Mouse (Mus musculus) liver, embryonic 12.5 days (tissue): ENCODE data around the gene 1700013H16Rik. TPM values are rescaled to one million over a fixed set of nuclear protein-coding genes. Genes with fewer than 3 reads are reported as not detected.
A peak's percentile ranks its signal among the peaks of the same experiment; 100 is the strongest.
"Not testable (repeated sequence)": the region's sequence is repeated elsewhere in the genome, so short reads cannot be mapped to it uniquely, and the experiment has no call there.

Experiments
- ATAC-seq: fragments of 200-750 bp; cut with Nextera tagmentation; 2 replicates; pipeline ENCODE4 v1.8.0; 2017; ENCODE audit warnings: moderate number of reproducible peaks, mild to moderate bottlenecking, moderate library complexity
- H3K27ac ChIP-seq: fragments of 300-500 bp; sonication (generic); 2 replicates; pipeline ENCODE4 v1.5.1; 2016; ENCODE audit warnings: mild to moderate bottlenecking
- H3K27me3 ChIP-seq: fragments of 300-500 bp; sonication (generic); replicated peaks from 2 replicates; pipeline ENCODE4 v1.6.1; 2016; ENCODE audit warnings: mild to moderate bottlenecking, moderate library complexity
- H3K36me3 ChIP-seq: fragments of 300-500 bp; sonication (generic); 2 replicates; pipeline ENCODE4 v1.6.1; 2016; ENCODE audit warnings: mild to moderate bottlenecking, moderate library complexity
- H3K4me1 ChIP-seq: fragments of 300-500 bp; sonication (generic); 2 replicates; pipeline ENCODE4 v1.6.1; 2016
- H3K4me2 ChIP-seq: fragments of 300-500 bp; sonication (generic); 2 replicates; pipeline ENCODE4 v1.6.1; 2016; ENCODE audit warnings: mild to moderate bottlenecking, moderate library complexity
- H3K4me3 ChIP-seq: fragments of 300-500 bp; sonication (generic); 2 replicates; pipeline ENCODE4 v1.5.1; 2016; ENCODE audit warnings: mild to moderate bottlenecking, moderate library complexity
- H3K9ac ChIP-seq: fragments of 300-500 bp; sonication (generic); 2 replicates; pipeline ENCODE4 v1.6.1; 2016; ENCODE audit warnings: mild to moderate bottlenecking, moderate library complexity
- H3K9me3 ChIP-seq: fragments of 300-500 bp; sonication (generic); replicated peaks from 2 replicates; pipeline ENCODE4 v1.6.1; 2016; ENCODE audit warnings: mild to moderate bottlenecking, moderate library complexity
- WGBS: fragments of 180-500 bp; shearing (Covaris S2); methylation state at CpG from one replicate; pipeline ENCODE4 v1.1.7; 2016; ENCODE audit not compliant: insufficient replicate concordance; 5-methylcytosine and 5-hydroxymethylcytosine counted together
- polyA plus RNA-seq: library from polyadenylated mRNA; unstranded; fragments of >200 nt; fragmentation: Nextera tagmentation; extraction: Ambion mirVana; gene quantifications from 2 replicates; pipeline ENCODE4 v1.2.1, GENCODE M21; 2016

1700013H16Rik gene
- polyA plus RNA-seq: not detected in 2 replicates

DNA sequence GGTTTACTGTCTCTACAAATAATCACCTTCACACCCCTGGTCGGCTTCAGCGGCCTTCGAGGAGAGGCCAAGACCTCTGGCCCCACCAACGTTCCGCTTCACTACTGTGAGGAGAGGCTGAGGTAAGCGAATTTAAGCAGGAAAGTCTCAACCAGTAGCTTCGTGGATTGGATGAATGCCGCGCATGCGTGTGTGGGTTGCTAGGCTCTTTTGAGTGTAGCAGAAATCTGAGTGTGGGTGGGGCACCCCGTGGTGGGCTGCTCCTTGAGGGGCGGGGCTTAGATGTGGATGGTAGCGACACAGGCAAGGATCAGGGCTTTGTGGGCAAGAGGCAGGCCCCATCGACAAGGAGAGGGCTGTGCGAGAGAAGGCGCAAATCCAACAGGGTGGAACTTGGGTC lies at the start of gene 1700013H16Rik:
Gene 1700013H16Rik, minus strand, starts transcription at position 96 of the 400 bp plus-strand sequence.
- WGBS: 88% methylated on average over 16 of the region's 16 CpGs
- no peak for ATAC-seq
- Histone ChIP-seq H3K27me3 (no peaks in the 10 kb centered on the region), H3K4me1 (no peaks in the 10 kb centered on the region), H3K27ac (no peak within 1 kb of the TSS), H3K4me2 (no peak within 1 kb of the TSS), H3K4me3 (no peak within 1 kb of the TSS), H3K9me3 (peaks cover 19% of the 10 kb centered on the region), H3K9ac (no peak within 1 kb of the TSS), H3K36me3 (no peaks in the 10 kb centered on the region)

DNA sequence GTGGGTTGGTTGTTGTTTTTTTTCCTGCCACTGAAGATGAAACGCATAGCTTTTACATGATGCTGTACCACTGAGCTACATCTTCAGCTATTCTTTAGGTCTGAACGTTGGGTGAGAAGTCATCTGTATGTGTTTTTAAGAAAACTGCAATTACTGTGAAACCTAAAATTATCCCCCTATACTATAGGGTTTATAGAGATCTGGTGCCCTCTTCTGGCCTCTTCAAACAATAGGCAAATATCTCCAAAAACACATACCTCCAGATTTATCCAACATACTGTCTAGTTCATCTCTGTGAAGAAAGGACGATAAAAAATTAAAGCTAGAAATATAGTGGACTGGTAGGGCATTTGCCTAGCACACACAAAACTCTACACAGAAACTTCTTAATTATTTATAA lies 41.4 kb upstream of the 1700013H16Rik start:
- H3K27me3 ChIP-seq: no peaks in the 10 kb centered on the region

DNA sequence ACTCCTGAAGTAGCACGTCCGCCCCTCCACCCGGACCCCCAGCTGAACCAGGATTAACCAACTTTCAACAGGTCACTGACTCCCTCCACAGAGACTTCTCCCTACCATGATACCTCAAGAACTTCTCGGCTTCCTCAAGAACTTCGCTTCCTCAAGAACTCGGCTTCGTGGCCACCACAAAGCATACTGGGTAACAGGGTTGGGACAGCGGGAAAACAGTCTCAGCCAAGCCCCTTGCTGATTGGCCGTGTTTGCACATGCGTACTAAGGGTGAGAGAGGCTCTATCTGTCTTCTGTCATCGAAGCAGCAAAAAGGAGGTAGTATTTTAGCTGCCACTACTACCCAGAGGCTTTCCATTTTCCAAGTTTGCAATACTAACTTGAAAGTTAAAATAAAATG lies 39.9 kb upstream of the 1700013H16Rik start, which contains the start of gene Xlr:
Gene Xlr, minus strand, starts transcription at position 188 of the 400 bp plus-strand sequence.
- not testable (repeated sequence) for H3K9me3 ChIP-seq, H3K9ac ChIP-seq, H3K27me3 ChIP-seq, ATAC-seq, H3K4me3 ChIP-seq, H3K4me2 ChIP-seq, H3K27ac ChIP-seq, H3K36me3 ChIP-seq, H3K4me1 ChIP-seq
- WGBS: 70% methylated on average over 11 of the region's 11 CpGs

More for the DNA sequence above, 41.4 kb upstream of the 1700013H16Rik start:
- ATAC-seq: no peak
- Histone ChIP-seq H3K9ac (no peak overlapping the region), H3K4me2 (no peak overlapping the region), H3K4me1 (no peaks in the 10 kb centered on the region), H3K9me3 (no peaks in the 10 kb centered on the region), H3K27ac (no peak overlapping the region), H3K36me3 (no peaks in the 10 kb centered on the region), H3K4me3 (no peak overlapping the region)
- 33% methylated on average over 3 of the region's 3 CpGs for WGBS

DNA sequence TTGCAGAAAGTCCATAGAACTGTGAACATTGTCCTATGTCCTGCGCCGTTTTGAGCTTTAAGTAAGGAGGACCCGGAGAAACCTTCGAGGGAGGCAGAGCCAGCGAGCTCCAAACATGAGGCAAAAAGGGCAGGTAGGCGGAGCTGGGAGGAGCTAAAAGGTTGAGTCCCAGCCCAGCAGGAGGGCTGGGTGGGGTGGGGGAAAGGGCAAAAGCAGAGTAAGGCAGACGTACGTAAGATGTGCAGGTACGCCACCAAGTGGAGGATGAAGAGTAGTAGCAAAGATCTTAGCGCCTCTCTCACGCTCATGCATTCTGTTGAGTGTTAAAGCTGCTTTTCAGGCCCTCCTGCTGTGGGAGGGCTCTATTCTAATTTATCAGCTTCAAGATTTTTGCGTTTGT lies 18.6 kb upstream of the 1700013H16Rik start, which contains the start of gene Zfp36l3:
Gene Zfp36l3, minus strand, starts transcription at position 119 of the 400 bp plus-strand sequence.
- no peaks in the 10 kb centered on the region for H3K9me3 ChIP-seq
- H3K27ac ChIP-seq: no peak within 1 kb of the TSS
- H3K27me3 ChIP-seq: no peaks in the 10 kb centered on the region
- no peak within 1 kb of the TSS for H3K4me3 ChIP-seq
- ATAC-seq: no peak
- H3K9ac ChIP-seq: no peak within 1 kb of the TSS
- H3K4me1 ChIP-seq: no peaks in the 10 kb centered on the region
- no peak within 1 kb of the TSS for H3K4me2 ChIP-seq
- WGBS: 75% methylated on average over 10 of the region's 12 CpGs
- H3K36me3 ChIP-seq: no peaks in the 10 kb centered on the region

DNA sequence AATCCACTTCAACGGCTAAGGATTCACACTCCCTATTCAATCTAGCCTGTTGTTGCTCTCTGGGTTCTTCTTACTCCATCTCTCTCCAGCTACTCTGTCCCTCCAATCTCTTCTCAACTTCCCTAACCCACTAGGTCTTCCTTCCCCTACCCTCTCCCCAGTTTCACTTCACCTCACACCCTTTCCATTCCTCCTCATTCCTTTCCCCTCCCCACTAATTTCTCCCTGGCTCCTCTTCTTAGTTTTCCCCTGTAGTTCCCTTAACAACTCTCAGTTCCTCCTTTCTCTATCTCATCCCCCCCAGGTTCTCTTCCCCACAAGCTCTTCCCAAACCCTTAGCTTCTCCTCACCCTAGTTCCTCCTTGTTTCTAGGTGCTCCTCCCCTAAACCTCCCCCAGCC lies 4.8 kb downstream of the 1700013H16Rik start:
- Histone ChIP-seq H3K36me3 (no peaks in the 10 kb centered on the region), H3K9me3 (peaks cover 19% of the 10 kb centered on the region), H3K4me1 (no peaks in the 10 kb centered on the region), H3K27ac (no peak overlapping the region), H3K9ac (no peak overlapping the region), H3K27me3 (no peaks in the 10 kb centered on the region), H3K4me3 (no peak overlapping the region), H3K4me2 (no peak overlapping the region)
- no peak for ATAC-seq
- 41% methylated on average over 1 of the region's 1 CpGs for WGBS

DNA sequence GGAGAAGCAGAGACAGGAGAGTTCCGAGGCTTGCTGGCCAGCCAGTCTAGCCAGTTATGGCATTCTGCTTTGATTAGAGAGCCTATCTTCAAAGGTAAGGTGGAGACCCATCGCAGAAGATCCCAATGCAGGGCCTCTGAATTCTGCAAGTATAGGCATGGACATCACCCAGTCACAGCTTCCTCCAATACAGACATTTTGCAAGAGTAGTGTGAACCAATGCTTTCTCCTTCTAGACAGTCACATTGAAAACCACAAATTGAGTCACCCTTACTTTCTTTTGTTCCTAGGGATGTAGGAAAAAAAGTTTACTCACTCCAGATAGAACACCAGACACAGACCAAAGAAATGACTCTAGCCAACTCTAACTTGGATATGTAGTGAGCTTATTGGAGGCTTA lies 28.7 kb downstream of the 1700013H16Rik start:
- no peak for ATAC-seq
- no peak overlapping the region for H3K27ac ChIP-seq
- H3K9ac ChIP-seq: no peak overlapping the region
- 72% methylated on average over 2 of the region's 2 CpGs for WGBS
- no peaks in the 10 kb centered on the region for H3K36me3 ChIP-seq
- H3K4me1 ChIP-seq: no peaks in the 10 kb centered on the region
- H3K9me3 ChIP-seq: no peaks in the 10 kb centered on the region
- no peak overlapping the region for H3K4me3 ChIP-seq
- no peak overlapping the region for H3K4me2 ChIP-seq
- H3K27me3 ChIP-seq: no peaks in the 10 kb centered on the region

DNA sequence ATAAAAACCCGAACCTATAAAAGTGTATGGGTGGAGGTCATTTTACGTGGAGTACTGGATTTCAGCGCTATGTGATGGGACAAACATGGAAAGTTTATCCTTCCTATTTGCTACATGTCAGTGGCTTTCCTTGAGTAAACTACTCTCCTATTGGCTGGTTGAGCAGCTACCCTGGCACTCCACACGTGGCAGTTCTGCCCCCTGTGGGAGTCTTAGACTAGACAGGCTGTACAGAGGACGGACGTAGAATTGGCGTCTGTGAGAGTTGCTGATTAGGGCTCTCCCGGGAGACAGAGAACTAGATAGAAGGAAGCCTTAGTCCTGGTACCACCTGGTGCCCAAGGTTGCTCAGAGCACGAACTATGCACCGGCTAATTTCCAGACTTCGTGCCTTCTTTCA lies 33.0 kb downstream of the 1700013H16Rik start, which contains the start of gene 4930502E18Rik:
Gene 4930502E18Rik, plus strand, starts transcription at position 231 of the 400 bp plus-strand sequence.
- no peak within 1 kb of the TSS for H3K9ac ChIP-seq
- H3K27me3 ChIP-seq: no peaks in the 10 kb centered on the region
- no peak for ATAC-seq
- H3K27ac ChIP-seq: no peak within 1 kb of the TSS
- H3K9me3 ChIP-seq: no peaks in the 10 kb centered on the region
- no peak within 1 kb of the TSS for H3K4me3 ChIP-seq
- no peak within 1 kb of the TSS for H3K4me2 ChIP-seq
- 71% methylated on average over 11 of the region's 11 CpGs for WGBS
- H3K36me3 ChIP-seq: no peaks in the 10 kb centered on the region
- H3K4me1 ChIP-seq: no peaks in the 10 kb centered on the region

DNA sequence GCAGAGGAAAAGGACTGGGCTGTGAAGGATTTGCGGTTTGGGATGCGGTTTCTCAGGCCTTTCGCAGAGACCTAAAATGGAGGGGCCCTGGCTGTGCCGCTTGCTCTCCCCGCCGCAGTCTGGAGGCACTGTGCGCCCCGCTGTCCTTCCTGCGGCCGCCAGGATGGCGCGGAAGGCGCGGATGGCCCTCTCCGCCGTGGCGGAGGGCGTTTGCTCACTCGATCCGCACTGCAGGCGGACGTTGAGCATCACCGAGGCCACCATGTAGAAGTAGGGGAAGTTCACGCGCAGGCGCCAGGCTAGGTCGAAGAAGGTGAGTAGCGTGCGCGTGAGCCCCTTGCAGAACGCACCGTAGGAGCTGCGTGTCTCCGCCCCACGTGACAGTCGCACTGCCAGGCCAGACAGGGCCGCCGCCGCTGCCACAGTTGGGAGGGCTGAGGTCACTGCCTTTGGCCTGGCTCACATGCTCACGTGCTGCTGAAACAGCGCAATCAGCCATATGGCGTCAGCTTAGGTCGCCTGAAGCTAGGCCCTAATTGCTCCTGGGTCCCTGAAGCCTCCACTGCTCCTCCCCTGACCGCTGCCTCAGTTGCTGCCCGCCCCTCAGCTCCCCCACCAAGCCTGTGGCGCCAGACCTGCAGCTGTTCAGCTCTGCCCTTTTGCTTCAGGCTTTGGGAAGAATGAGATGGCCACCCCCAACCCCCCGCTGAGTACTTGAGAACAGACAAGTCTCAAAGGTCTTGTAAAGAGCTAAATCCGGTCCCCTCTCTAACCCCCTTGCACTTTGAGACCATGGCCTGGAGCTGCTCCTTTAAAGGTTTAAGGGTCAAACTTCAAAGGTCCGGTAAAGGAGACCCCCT lies 41.1 kb downstream of the 1700013H16Rik start:
- Histone ChIP-seq H3K4me3 (no peak overlapping the region; the same call in 1 of the 2 replicates), H3K27ac (no peak overlapping the region), H3K4me1 (no peaks in the 10 kb centered on the region), H3K36me3 (no peaks in the 10 kb centered on the region), H3K4me2 (peak overlapping the region; percentile 41), H3K27me3 (no peaks in the 10 kb centered on the region), H3K9me3 (no peaks in the 10 kb centered on the region), H3K9ac (no peak overlapping the region)
- ATAC-seq: no peak
- WGBS: 17% methylated on average over 45 of the region's 49 CpGs

DNA sequence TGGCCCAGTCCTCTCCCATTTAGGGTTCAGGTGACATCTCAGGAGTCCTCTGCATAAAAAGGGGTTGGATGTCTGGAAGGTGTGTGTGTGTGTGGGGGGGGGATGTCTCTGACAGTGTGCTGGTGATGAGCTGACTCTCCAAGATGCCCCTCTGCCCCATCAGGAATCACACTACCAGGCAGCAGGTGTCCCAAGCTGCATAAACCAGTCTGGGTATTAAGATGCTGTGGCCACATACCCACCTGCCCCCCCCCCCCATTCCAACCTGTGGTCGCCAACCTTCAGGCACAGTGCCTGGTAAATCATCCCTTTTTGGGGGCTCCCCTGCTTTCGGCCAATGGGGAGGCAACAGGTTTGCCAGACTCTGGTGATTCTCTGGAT lies 41.7 kb downstream of the 1700013H16Rik start:
- H3K4me2 ChIP-seq: peak overlapping the region; percentile 41
- 44% methylated on average over 2 of the region's 2 CpGs for WGBS
- H3K4me3 ChIP-seq: no peak overlapping the region
- no peak overlapping the region for H3K27ac ChIP-seq
- no peaks in the 10 kb centered on the region for H3K36me3 ChIP-seq
- no peak for ATAC-seq
- no peak overlapping the region for H3K9ac ChIP-seq
- no peaks in the 10 kb centered on the region for H3K9me3 ChIP-seq
- no peaks in the 10 kb centered on the region for H3K4me1 ChIP-seq
- H3K27me3 ChIP-seq: no peaks in the 10 kb centered on the region

DNA sequence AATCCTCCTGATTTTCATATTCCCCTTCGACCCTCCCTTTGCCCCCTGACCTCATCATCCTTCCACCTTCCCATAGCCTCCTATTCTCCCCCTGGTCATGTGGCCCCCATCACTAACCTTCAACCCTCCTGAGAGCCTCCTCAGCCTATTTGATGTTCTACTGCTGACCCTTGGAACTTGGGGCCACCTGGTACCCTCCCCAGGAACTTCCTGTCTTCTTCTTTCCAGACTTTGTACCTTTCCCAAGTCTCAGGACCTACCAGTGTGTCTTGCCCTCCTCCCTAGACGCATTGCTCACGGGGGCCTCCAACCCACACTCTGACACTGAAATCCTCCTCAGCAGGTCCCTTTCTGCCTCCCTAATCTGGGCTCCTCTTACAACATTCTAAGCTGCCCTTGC lies 55.0 kb downstream of the 1700013H16Rik start:
- WGBS: 57% methylated on average over 3 of the region's 3 CpGs

DNA sequence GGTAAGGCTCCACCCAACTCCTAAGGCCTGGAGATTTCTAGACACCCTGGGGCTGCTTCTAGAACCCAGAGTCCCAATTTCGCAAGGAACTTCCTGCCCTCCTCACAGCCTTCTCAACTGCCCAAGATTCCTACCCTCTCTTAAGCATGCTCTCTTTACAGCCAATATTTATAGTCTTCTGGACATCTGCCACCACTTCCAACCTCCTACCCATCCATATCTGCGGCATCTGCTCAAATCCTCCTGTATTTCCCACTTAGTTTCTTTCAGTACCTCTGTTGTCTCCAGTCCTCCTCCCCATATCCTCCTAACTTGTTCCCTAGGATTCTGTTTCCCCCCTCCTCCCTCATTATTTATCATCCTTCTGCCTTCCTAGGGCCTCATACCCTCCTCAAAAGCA lies 58.4 kb downstream of the 1700013H16Rik start:
- no peak for ATAC-seq
- Histone ChIP-seq H3K27ac (no peak overlapping the region), H3K36me3 (no peaks in the 10 kb centered on the region), H3K4me3 (no peak overlapping the region), H3K9me3 (no peaks in the 10 kb centered on the region), H3K4me2 (no peak overlapping the region), H3K4me1 (no peaks in the 10 kb centered on the region), H3K27me3 (no peaks in the 10 kb centered on the region), H3K9ac (no peak overlapping the region)
- WGBS: 59% methylated on average over 2 of the region's 2 CpGs

More for the DNA sequence above, 55.0 kb downstream of the 1700013H16Rik start:
- no peak overlapping the region for H3K27ac ChIP-seq
- no peak overlapping the region for H3K9ac ChIP-seq
- no peaks in the 10 kb centered on the region for H3K9me3 ChIP-seq
- ATAC-seq: no peak
- no peaks in the 10 kb centered on the region for H3K4me1 ChIP-seq
- H3K4me3 ChIP-seq: no peak overlapping the region
- H3K4me2 ChIP-seq: no peak overlapping the region
- no peaks in the 10 kb centered on the region for H3K36me3 ChIP-seq
- H3K27me3 ChIP-seq: no peaks in the 10 kb centered on the region

DNA sequence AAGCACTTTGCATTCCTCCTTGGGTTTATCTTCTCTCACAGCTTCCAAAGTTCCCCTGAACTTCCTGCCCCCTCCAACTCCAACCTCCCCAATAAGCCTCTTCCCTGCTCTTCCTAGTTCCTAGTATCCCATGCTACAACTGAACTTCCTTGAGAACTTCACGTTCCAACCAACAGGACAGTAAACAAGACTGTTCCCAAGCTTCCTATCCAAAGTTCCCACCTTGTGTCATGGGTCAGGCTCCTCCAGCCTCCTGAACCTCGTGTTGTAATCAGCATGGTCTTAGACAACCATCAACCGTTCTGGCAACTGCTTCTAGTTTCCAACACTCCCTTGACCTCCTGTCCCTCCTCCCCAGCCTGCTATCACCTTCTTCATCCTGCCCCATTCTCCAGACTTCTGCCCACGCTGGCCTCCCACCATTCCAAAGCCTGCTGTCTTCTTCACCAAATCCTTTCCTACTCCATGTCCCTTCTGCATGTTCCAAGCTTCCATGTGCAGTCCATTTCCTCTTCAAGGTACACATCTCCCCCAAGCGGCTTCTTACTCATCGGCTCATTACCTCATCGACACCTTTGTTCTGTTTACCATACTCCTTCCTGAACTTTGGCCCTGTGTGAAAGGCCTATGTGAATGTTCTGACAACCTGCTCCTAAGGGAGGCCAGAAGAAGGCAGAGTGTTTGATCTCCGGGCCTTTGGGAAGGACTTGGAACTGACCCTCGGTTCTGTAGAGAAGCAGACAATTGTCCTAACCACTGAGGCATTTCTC lies 63.4 kb downstream of the 1700013H16Rik start:
- Histone ChIP-seq H3K27me3 (no peaks in the 10 kb centered on the region), H3K9ac (no peak overlapping the region), H3K27ac (no peak overlapping the region), H3K4me2 (no peak overlapping the region), H3K4me1 (no peaks in the 10 kb centered on the region), H3K36me3 (no peaks in the 10 kb centered on the region), H3K4me3 (no peak overlapping the region), H3K9me3 (no peaks in the 10 kb centered on the region)
- no peak for ATAC-seq
- WGBS: 53% methylated on average over 9 of the region's 9 CpGs
